Mouse (Mus musculus): ENCODE results near the gene Aqp9. TPM values are rescaled to one million over a fixed set of nuclear protein-coding genes. Genes with fewer than 3 reads are reported as not detected.

Aqp9 gene
- polyA plus RNA-seq, 1 experiment from 2014 or later = 1.5 TPM

GRCm38 (mm10) chr9:71076201-71076648, 92.3 kb downstream of the Aqp9 start:
- WGBS = 68% methylated on average over 12 of the region's 12 CpGs
- Histone ChIP-seq H3K4me1 (peaks cover 10% of the 10 kb centered on the region; the same call in 1 of the 2 replicates), H3K9me3 (replicated peaks) (no peaks in the 10 kb centered on the region), H3K9ac (no peak overlapping the region), H3K4me2 (replicated peaks) (no peak overlapping the region), H3K4me3 (replicated peaks) (no peak overlapping the region), H3K27ac (replicated peaks) (no peak overlapping the region), H3K36me3 (no peaks in the 10 kb centered on the region), H3K27me3 (no peaks in the 10 kb centered on the region)
- ATAC-seq (ENCODE audit: insufficient number of reproducible peaks, low FRiP score, low TSS enrichment, low read depth) = no peak

- Histone ChIP-seq H3K4me3 (replicated peaks) (no peak overlapping the region), H3K4me2 (replicated peaks) (no peak overlapping the region), H3K36me3 (no peaks in the 10 kb centered on the region), H3K9ac (no peak overlapping the region), H3K27ac (replicated peaks) (no peak overlapping the region), H3K27me3 (no peaks in the 10 kb centered on the region), H3K9me3 (replicated peaks) (no peaks in the 10 kb centered on the region), H3K4me1 (peaks cover 13% of the 10 kb centered on the region; the same call in 1 of the 2 replicates)
- no peak for ATAC-seq (ENCODE audit: insufficient number of reproducible peaks, low FRiP score, low TSS enrichment, low read depth)
- WGBS = 54% methylated on average over 4 of the region's 4 CpGs
These were observed 94.7 kb downstream of the Aqp9 start for GRCm38 (mm10) chr9:71073831-71074230.

GRCm38 (mm10) chr9:71073076-71073475, 95.4 kb downstream of the Aqp9 start:
- no peaks in the 10 kb centered on the region for H3K27me3 ChIP-seq
- H3K9ac ChIP-seq = no peak overlapping the region
- H3K4me2 ChIP-seq (replicated peaks) = no peak overlapping the region
- no peaks in the 10 kb centered on the region for H3K9me3 ChIP-seq (replicated peaks)
- H3K36me3 ChIP-seq = no peaks in the 10 kb centered on the region
- WGBS = 29% methylated on average over 4 of the region's 4 CpGs
- ATAC-seq (ENCODE audit: insufficient number of reproducible peaks, low FRiP score, low TSS enrichment, low read depth) = no peak
- peaks cover 13% of the 10 kb centered on the region; the same call in 1 of the 2 replicates for H3K4me1 ChIP-seq
- H3K4me3 ChIP-seq (replicated peaks) = no peak overlapping the region
- no peak overlapping the region for H3K27ac ChIP-seq (replicated peaks)

- H3K9ac ChIP-seq = no peak overlapping the region
- no peak for ATAC-seq (ENCODE audit: insufficient number of reproducible peaks, low FRiP score, low TSS enrichment, low read depth)
- H3K9me3 ChIP-seq (replicated peaks) = no peaks in the 10 kb centered on the region
- H3K4me2 ChIP-seq (replicated peaks) = no peak overlapping the region
- 64% methylated on average over 7 of the region's 7 CpGs for WGBS
- no peak overlapping the region for H3K4me3 ChIP-seq (replicated peaks)
- peaks cover 13% of the 10 kb centered on the region; the same call in 1 of the 2 replicates for H3K4me1 ChIP-seq
- no peaks in the 10 kb centered on the region for H3K36me3 ChIP-seq
- no peaks in the 10 kb centered on the region for H3K27me3 ChIP-seq
- H3K27ac ChIP-seq (replicated peaks) = no peak overlapping the region
These were observed 96.0 kb downstream of the Aqp9 start for GRCm38 (mm10) chr9:71072502-71072901.

GRCm38 (mm10) chr9:71071581-71072330, 96.7 kb downstream of the Aqp9 start:
- Histone ChIP-seq H3K27me3 (no peaks in the 10 kb centered on the region), H3K4me1 (peaks cover 13% of the 10 kb centered on the region; the same call in 1 of the 2 replicates), H3K4me3 (replicated peaks) (no peak overlapping the region), H3K9me3 (replicated peaks) (no peaks in the 10 kb centered on the region), H3K27ac (replicated peaks) (no peak overlapping the region), H3K36me3 (no peaks in the 10 kb centered on the region), H3K4me2 (replicated peaks) (no peak overlapping the region), H3K9ac (no peak overlapping the region)
- no peak for ATAC-seq (ENCODE audit: insufficient number of reproducible peaks, low FRiP score, low TSS enrichment, low read depth)
- WGBS = 76% methylated on average over 7 of the region's 7 CpGs

- Histone ChIP-seq H3K36me3 (no peaks in the 10 kb centered on the region), H3K4me3 (replicated peaks) (no peak overlapping the region), H3K27me3 (no peaks in the 10 kb centered on the region), H3K4me2 (replicated peaks) (no peak overlapping the region), H3K27ac (replicated peaks) (no peak overlapping the region), H3K9me3 (replicated peaks) (no peaks in the 10 kb centered on the region), H3K9ac (no peak overlapping the region), H3K4me1 (peaks cover 7% of the 10 kb centered on the region; the same call in 1 of the 2 replicates)
- 88% methylated on average over 2 of the region's 2 CpGs for WGBS
- no peak for ATAC-seq (ENCODE audit: insufficient number of reproducible peaks, low FRiP score, low TSS enrichment, low read depth)
These were observed 97.9 kb downstream of the Aqp9 start for GRCm38 (mm10) chr9:71070628-71071027.

GRCm38 (mm10) chr9:71068866-71069390, 99.6 kb downstream of the Aqp9 start:
- no peaks in the 10 kb centered on the region for H3K27me3 ChIP-seq
- H3K4me3 ChIP-seq (replicated peaks) = no peak overlapping the region
- peaks cover 7% of the 10 kb centered on the region; the same call in 1 of the 2 replicates for H3K4me1 ChIP-seq
- ATAC-seq (ENCODE audit: insufficient number of reproducible peaks, low FRiP score, low TSS enrichment, low read depth) = no peak
- H3K36me3 ChIP-seq = no peaks in the 10 kb centered on the region
- no peak overlapping the region for H3K27ac ChIP-seq (replicated peaks)
- 22% methylated on average over 6 of the region's 6 CpGs for WGBS
- no peak overlapping the region for H3K9ac ChIP-seq
- no peak overlapping the region for H3K4me2 ChIP-seq (replicated peaks)
- no peaks in the 10 kb centered on the region for H3K9me3 ChIP-seq (replicated peaks)

GRCm38 (mm10) chr9:71067156-71067555, 101.3 kb downstream of the Aqp9 start:
- ATAC-seq (ENCODE audit: insufficient number of reproducible peaks, low FRiP score, low TSS enrichment, low read depth) = no peak
- Histone ChIP-seq H3K4me2 (replicated peaks) (no peak overlapping the region), H3K4me1 (0 out of 2 replicates have a peak, but pooled peaks cover 3% of the 10 kb centered on the region), H3K9me3 (replicated peaks) (no peaks in the 10 kb centered on the region), H3K36me3 (no peaks in the 10 kb centered on the region), H3K27ac (replicated peaks) (no peak overlapping the region), H3K4me3 (replicated peaks) (no peak overlapping the region), H3K27me3 (no peaks in the 10 kb centered on the region), H3K9ac (no peak overlapping the region)
- WGBS = 91% methylated on average over 5 of the region's 5 CpGs

GRCm38 (mm10) chr9:71066491-71066890, 102.0 kb downstream of the Aqp9 start:
- Histone ChIP-seq H3K4me1 (0 out of 2 replicates have a peak, but pooled peaks cover 3% of the 10 kb centered on the region), H3K4me3 (replicated peaks) (no peak overlapping the region)
- WGBS = 54% methylated on average over 7 of the region's 7 CpGs

GRCm38 (mm10) chr9:71065343-71065875, 103.1 kb downstream of the Aqp9 start:
- H3K4me1 ChIP-seq = 0 out of 2 replicates have a peak, but pooled peaks cover 3% of the 10 kb centered on the region
- H3K27me3 ChIP-seq = no peaks in the 10 kb centered on the region
- ATAC-seq (ENCODE audit: insufficient number of reproducible peaks, low FRiP score, low TSS enrichment, low read depth) = no peak; the same call in 1 of the 2 replicates
- 53% methylated on average over 6 of the region's 6 CpGs for WGBS
- no peaks in the 10 kb centered on the region for H3K36me3 ChIP-seq
- H3K9me3 ChIP-seq (replicated peaks) = no peaks in the 10 kb centered on the region
- no peak overlapping the region for H3K9ac ChIP-seq
- no peak overlapping the region for H3K27ac ChIP-seq (replicated peaks)
- H3K4me2 ChIP-seq (replicated peaks) = no peak overlapping the region
- no peak overlapping the region for H3K4me3 ChIP-seq (replicated peaks)

More at GRCm38 (mm10) chr9:71066491-71066890, 102.0 kb downstream of the Aqp9 start:
- H3K27me3 ChIP-seq = no peaks in the 10 kb centered on the region
- no peaks in the 10 kb centered on the region for H3K9me3 ChIP-seq (replicated peaks)
- H3K4me2 ChIP-seq (replicated peaks) = no peak overlapping the region
- no peaks in the 10 kb centered on the region for H3K36me3 ChIP-seq
- no peak for ATAC-seq (ENCODE audit: insufficient number of reproducible peaks, low FRiP score, low TSS enrichment, low read depth)
- no peak overlapping the region for H3K27ac ChIP-seq (replicated peaks)
- H3K9ac ChIP-seq = no peak overlapping the region

GRCm38 (mm10) chr9:71064291-71064840, 104.1 kb downstream of the Aqp9 start:
- no peaks in the 10 kb centered on the region for H3K9me3 ChIP-seq (replicated peaks)
- no peaks in the 10 kb centered on the region for H3K27me3 ChIP-seq
- H3K9ac ChIP-seq = no peak overlapping the region
- no peak for ATAC-seq (ENCODE audit: insufficient number of reproducible peaks, low FRiP score, low TSS enrichment, low read depth)
- 82% methylated on average over 8 of the region's 8 CpGs for WGBS
- no peaks in the 10 kb centered on the region for H3K36me3 ChIP-seq
- 0 out of 2 replicates have a peak, but pooled peaks cover 3% of the 10 kb centered on the region for H3K4me1 ChIP-seq
- H3K27ac ChIP-seq (replicated peaks) = no peak overlapping the region
- no peak overlapping the region for H3K4me3 ChIP-seq (replicated peaks)
- H3K4me2 ChIP-seq (replicated peaks) = no peak overlapping the region

All from embryonic facial prominence, embryonic 15.5 days (tissue).